Mouse (Mus musculus) heart, adult 9 months (tissue): ENCODE measurements around the gene Cpt2.

Source experiments
- DNase-seq, 2 experiments: peaks; one replicate each; pipeline ENCODE4 v3.0.0; 2022; ENCODE audit warnings: low spot score in 2 of 2

The Cpt2 gene

DNA sequence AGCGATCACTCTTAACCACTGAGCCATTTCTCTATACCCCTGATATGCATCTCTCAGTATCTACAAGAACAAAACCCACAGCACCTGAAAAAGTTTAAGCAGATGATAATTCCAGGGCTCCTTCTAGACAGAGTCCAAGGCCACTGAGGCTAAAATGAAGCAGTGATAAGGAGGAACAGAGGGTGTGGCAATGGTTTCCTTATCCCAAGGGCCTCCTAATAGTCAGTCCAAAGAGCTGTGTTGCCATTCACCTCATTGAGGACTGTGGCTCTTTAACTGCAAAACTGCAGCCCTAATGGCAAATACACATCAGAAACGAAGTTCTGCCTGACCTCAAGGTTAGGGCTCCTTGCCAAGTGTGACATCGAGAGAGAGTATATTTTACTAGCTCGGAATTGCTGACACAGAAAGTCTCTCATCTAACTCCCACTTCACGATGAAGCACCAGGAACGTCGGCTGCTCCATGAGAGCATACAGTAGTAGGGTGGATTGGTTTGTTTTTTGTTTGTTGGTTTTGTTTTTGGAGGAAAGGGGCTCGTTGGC lies 2.2 kb downstream of the Cpt2 start:
- peak in 1 of 2 experiments; percentile 41 for DNase-seq

DNA sequence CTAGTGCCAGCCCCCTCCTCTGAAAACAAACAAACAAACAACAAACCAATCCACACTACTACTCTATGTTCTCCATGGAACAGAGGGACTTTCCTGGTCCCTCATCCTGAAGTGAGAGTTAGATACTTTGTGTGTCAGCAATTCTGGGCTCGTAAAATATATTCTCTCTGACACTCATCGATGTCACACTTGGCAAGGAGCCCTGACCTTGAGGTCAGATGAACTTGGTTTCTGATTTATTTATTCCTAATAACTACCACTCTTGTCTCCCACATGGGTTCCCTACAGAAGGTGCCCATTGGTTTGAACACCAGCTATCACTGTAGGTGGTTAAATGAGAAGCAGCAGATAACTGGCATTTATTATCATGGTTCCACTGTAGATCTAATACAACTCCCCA lies 3.1 kb downstream of the Cpt2 start:
- DNase-seq = no peak

GRCm38 (mm10) chr4:107910020-107910419 lies 13.4 kb downstream of the Cpt2 start:
- no peak for DNase-seq

GRCm38 (mm10) chr4:107906561-107906960 lies 16.8 kb downstream of the Cpt2 start:
- DNase-seq = no peak

DNA sequence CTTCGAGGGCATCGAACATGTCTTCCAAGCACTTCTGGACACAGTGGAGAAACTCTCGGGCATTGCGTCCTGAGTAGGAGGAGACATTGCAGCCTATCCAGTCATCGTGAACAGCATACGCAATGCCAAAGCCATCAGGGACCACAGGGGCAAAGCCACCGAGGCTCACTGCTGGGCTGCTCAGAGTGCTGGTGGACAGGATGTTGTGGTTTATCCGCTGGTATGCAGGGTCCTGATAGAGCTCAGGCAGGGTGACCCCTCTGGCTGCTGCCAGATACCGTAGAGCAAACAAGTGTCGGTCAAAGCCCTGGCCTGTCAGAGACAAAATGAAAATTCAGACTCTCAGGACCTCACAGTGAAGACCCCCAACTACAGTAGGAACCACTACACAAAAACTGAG lies 19.2 kb downstream of the Cpt2 start:
- DNase-seq = no peak

DNA sequence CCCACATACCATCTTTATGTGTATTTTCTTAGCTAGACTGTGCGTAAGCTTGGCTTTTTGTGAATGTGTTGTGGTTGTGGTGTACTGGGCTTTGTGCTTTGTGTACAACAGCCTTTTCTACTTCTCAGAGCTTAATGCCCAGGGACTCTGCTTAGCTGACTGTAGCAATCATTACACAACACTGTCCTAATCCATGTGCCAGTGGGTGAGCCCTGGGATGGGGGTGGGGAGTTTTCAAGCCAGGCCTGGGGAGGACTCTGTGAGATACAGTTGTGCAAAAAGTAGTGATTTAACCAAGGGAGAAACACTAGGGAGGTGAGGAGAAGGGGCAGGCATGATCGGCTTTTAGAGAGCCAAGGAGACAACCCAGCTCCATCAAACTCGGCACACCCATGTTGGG lies 23.2 kb downstream of the Cpt2 start:
- no peak for DNase-seq

DNA sequence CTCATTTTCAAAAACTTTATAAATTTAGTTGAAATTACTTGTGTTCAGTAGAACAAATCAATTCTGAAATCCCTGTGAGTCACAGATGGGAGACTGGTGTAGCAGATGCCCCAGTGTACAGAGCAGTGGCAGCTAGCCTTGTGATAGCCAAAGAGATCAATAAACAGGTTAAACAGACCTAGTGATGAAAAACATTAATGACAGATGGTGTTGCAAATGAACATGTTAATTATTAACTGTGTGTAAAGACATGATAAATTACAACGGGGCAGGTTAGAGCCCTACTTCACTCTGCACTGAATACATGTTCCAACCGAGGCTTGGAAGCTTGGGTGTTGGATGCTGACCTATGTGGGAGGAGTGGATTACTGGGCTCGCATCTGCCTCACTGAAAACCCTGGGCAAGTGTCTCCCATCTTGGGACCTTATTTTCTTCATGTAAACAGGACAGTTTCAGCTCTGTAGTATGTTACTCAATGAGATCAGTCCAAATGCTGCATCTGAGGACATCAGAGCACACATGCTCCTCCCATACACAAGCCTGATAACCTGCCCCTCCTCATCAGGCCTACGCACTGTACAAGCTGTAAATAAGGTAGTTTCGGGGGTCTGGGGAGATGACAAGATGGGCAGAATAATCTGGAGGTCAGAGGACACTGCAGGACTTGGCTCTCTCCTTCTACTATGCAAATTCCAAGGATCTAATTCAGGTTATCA lies 24.0 kb downstream of the Cpt2 start:
- no peak for DNase-seq

DNA sequence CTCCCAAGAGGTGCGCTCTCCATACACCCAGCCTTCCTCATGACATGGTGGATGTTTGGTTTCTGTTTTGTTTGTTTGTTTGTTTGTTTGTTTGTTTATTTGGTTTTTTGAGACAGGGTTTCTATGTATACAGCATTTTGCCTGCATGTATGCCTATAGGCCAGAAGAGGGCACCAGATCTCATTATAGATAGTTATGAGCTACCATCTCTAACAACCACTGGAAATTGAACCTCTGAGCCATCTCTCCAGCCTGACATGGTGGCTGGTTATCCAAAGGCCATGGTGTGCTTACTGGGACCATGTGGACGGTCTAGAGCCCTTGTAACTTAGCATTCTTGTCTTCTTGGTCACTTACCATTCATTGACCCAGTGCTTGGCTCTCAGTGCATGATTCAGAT lies 30.7 kb downstream of the Cpt2 start:
- no peak for DNase-seq

- peak; percentile 94 for DNase-seq
Measured at GRCm38 (mm10) chr4:107889731-107890432, 33.5 kb downstream of the Cpt2 start, which contains the start of gene 0610037L13Rik. Gene 0610037L13Rik, plus strand, starts transcription at chr4:107889813.

GRCm38 (mm10) chr4:107889385-107889730 lies 34.1 kb downstream of the Cpt2 start:
- DNase-seq = no peak

- DNase-seq = no peak
Measured at GRCm38 (mm10) chr4:107886371-107886770, 37.0 kb downstream of the Cpt2 start.

- DNase-seq = no peak
Measured at GRCm38 (mm10) chr4:107881631-107882030, 41.8 kb downstream of the Cpt2 start.

DNA sequence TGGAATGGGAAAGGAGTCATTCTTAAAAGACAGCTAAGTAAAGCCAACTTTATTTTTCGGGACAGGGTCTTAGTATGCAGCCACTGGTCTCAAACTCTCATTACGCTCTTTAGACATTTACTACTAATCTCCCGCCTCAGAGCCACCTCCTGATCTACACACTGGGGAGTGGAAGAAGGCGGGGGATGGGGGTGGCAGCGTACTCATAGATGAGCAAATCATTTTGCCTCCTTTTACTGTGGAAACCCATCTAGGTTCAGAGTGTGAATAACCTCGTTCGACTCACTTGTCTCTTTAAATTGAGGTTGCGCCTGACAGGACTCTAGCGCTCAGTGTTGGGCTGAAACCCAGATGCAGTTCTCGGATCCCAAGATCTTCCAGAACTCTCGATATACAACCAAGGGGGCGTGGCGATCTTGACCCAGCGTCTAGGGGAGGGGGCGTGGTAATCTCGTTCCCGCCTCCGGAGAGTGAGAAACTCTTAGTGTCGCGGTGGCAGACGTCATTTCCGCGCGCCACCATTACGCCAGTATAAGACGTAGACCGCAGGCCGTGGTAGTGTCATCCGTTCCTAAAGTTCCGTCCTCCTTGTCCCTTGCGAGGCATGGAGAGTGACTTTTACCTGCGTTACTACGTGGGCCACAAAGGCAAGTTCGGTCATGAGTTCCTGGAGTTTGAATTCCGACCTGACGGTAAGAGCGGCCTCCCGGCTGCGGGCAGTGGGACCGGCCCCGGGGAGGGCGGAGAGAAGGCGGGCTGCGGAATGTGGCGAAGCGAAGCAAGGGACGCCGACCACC lies 44.0 kb downstream of the Cpt2 start, which contains the start of gene Magoh:
Gene Magoh (plus strand): TSS at position 502 of the 797 bp plus-strand sequence.
- peak; percentile 94 to 96 for DNase-seq

GRCm38 (mm10) chr4:107864866-107865265 lies 58.5 kb downstream of the Cpt2 start:
- no peak for DNase-seq

GRCm38 (mm10) chr4:107858995-107859394 lies 64.4 kb downstream of the Cpt2 start:
- DNase-seq = no peak

- DNase-seq = no peak
Measured at GRCm38 (mm10) chr4:107856958-107857686, 66.3 kb downstream of the Cpt2 start.
